Mouse (Mus musculus) MEL (cell line): ENCODE measurements around the gene Kmt5a.

Experiments used
- BHLHE40 ChIP-seq: IDR thresholded peaks from 2 replicates; pipeline ENCODE4 v1.6.1; 2012; ENCODE audit warnings: low read depth, mild to moderate bottlenecking, inconsistent platforms, low read length, improper control_type of control experiment, borderline replicate concordance
- CTCF ChIP-seq, 3 experiments: IDR thresholded peaks in 2 of 3; conservative IDR thresholded peaks in 1 of 3; 2 replicates each; pipeline ENCODE4 v1.5.1; 2011 to 2012; ENCODE audit warnings: low read length in 3 of 3, low read depth in 2 of 3, mild to moderate bottlenecking in 2 of 3, improper control_type of control experiment in 1 of 3, inconsistent platforms in 1 of 3, mixed read lengths in 1 of 3, moderate library complexity in 1 of 3; ENCODE audit not compliant: control insufficient read depth in 1 of 3, insufficient read depth in 1 of 3, poor library complexity in 1 of 3, severe bottlenecking in 1 of 3
- EP300 ChIP-seq, 2 experiments: IDR thresholded peaks; 2 replicates each; pipeline ENCODE4 v1.6.1; 2011; ENCODE audit warnings: improper control_type of control experiment in 2 of 2, low read length in 2 of 2, low read depth in 1 of 2, mild to moderate bottlenecking in 1 of 2
- GATA1 ChIP-seq: IDR thresholded peaks from 2 replicates; pipeline ENCODE4 v1.6.1; 2011; ENCODE audit warnings: low read depth, low read length, improper control_type of control experiment
- TBP ChIP-seq: IDR thresholded peaks from 2 replicates; pipeline ENCODE4 v1.8.0; 2011; ENCODE audit warnings: low read depth, low read length, improper control_type of control experiment
- USF1 ChIP-seq: IDR thresholded peaks from 2 replicates; pipeline ENCODE4 v1.6.1; 2014; ENCODE audit warnings: low read depth, mild to moderate bottlenecking, inconsistent platforms, low read length, improper control_type of control experiment, moderate library complexity
- ZMIZ1 ChIP-seq: IDR thresholded peaks from 2 replicates; pipeline ENCODE4 v1.6.1; 2012; ENCODE audit warnings: low read depth, mild to moderate bottlenecking, inconsistent platforms, low read length, improper control_type of control experiment, moderate library complexity

DNA sequence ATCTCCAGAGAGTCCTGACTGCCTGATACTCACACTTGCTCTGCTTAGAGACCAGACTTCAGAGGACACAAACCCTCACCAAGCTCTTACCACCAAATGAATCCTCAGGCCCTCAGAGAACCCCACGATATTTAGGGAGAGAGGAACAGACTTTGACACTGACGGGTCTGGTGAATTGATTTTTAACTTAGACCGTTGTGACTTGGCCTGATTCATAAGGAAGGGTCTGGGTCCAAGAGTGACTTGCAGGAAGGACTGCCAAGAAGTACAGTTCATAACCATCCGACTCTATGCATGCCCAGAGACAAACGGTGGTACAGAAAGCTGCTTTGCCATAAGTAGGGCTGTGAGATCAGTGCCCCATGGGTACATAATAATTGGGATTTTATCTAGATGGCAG, 45.9 kb downstream of the Kmt5a start:
- no peak for TF ChIP-seq CTCF (IDR thresholded peaks at IDR 0.05 in 2 of 3, conservative IDR thresholded peaks at IDR 0.05 in 1 of 3; ENCODE audit: control insufficient read depth in 1 of 3, insufficient read depth in 1 of 3, low read depth in 2 of 3, low read length in 3 of 3, poor library complexity in 1 of 3, severe bottlenecking in 1 of 3)
- TF ChIP-seq EP300 (IDR thresholded peaks at IDR 0.05; ENCODE audit: low read depth in 1 of 2, low read length in 2 of 2): no peak
- TF ChIP-seq TBP: no peak
- TF ChIP-seq GATA1: no peak
- TF ChIP-seq USF1: no peak
- no peak for TF ChIP-seq ZMIZ1
- no peak for TF ChIP-seq BHLHE40
